Mouse (Mus musculus): ENCODE measurements around the gene Eid3. TPM values are rescaled to one million over a fixed set of nuclear protein-coding genes. Genes with fewer than 3 reads are reported as not detected.

Eid3 gene
- total RNA-seq, 1 experiment = 8.9 TPM

DNA sequence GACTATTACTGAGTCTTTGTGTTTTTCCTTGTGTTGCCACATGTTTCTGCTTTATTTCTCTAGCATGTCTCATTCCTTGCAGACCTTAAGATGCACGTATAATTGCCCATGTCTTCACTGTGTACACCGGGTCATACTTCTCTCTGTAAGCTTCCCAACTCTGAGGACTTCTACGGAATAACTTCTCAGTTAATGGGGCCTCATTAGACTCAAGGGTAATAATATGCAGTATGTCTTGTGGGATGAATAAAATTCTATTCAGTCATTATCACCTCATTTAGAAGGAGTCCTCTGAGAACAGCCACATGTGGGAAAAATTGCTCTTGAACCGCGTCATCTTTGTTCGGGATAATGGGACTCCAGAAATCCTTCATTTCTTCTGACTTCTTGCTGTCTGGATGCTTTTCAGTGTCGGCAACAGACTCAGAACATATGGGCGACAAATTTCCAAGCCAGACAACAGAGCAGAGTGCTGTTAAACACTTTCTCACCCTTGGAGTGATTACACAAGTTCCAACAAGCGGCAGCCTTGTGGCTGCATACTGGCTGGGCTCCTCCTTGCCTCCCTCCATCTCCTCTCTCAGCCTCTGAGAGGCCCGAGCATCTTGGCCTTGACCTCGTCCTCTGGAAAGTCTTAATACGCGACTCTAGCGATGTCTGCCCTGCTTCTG lies 43.2 kb upstream of the Eid3 start:
- TF ChIP-seq HCFC1 (IDR thresholded peaks at IDR 0.05; ENCODE audit: borderline replicate concordance, insufficient read depth, low read length) (no peak), CHD2 (IDR thresholded peaks at IDR 0.05; ENCODE audit: low read depth, low read length) (no peak), ZC3H11A (IDR thresholded peaks at IDR 0.05; ENCODE audit: borderline replicate concordance, low read depth, low read length) (no peak), ZNF384 (IDR thresholded peaks at IDR 0.05; ENCODE audit: low read depth, low read length) (no peak), MAFK (IDR thresholded peaks at IDR 0.05; ENCODE audit: insufficient read depth, low read depth, low read length) (no peak)
- Histone ChIP-seq H3K36me3 (ENCODE audit: control insufficient read depth, insufficient read depth, low read length, poor library complexity, severe bottlenecking) (no peaks in the 10 kb centered on the region), H3K4me3 (ENCODE audit: insufficient read depth in 1 of 2, low read depth in 1 of 2, low read length in 2 of 2, poor library complexity in 1 of 2, severe bottlenecking in 1 of 2) (no peak overlapping the region), H3K9ac (ENCODE audit: insufficient read depth, low read depth, low read length, poor library complexity, severe bottlenecking) (no peak overlapping the region), H3K4me1 (ENCODE audit: control insufficient read depth in 2 of 2, insufficient read depth in 2 of 2, low read length in 2 of 2, poor library complexity in 1 of 2) (no peaks in the 10 kb centered on the region), H3K9me3 (ENCODE audit: control insufficient read depth, insufficient read depth, low read depth, low read length) (peaks cover 9% of the 10 kb centered on the region; the same call in 1 of the 2 replicates), H3K27ac (ENCODE audit: insufficient read depth, low read depth, low read length, poor library complexity, severe bottlenecking) (no peak overlapping the region)
- in situ Hi-C loops (cut with MboI; ENCODE audit: low sequenced_read_pairs in 2 of 2, unreplicated experiment in 2 of 2) = no loop called here
- no peak for DNase-seq (ENCODE audit: low read depth, low spot score)

DNA sequence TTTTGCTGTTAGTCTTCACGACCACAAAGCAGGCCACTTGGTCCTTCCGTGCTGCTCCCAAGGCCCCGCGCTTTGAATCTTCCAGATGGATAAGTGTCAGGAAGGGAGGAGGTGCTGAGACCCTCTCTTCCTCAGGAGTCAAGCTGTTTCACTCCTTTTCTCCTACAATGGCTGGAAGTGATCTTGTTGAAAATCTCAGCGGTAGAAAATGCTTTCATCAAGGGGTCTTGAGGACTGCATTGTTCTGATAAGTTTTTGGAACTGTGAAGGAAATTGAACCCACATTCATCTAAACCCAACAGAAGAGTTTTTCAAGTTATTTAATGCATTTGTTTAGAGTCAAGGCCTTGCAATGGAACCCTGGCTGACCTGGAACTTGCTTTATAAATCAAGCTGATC lies 42.6 kb upstream of the Eid3 start:
- Histone ChIP-seq H3K9ac (ENCODE audit: insufficient read depth, low read depth, low read length, poor library complexity, severe bottlenecking) (no peak overlapping the region), H3K36me3 (ENCODE audit: control insufficient read depth, insufficient read depth, low read length, poor library complexity, severe bottlenecking) (no peaks in the 10 kb centered on the region), H3K9me3 (ENCODE audit: control insufficient read depth, insufficient read depth, low read depth, low read length) (peaks cover 13% of the 10 kb centered on the region), H3K4me3 (ENCODE audit: insufficient read depth in 1 of 2, low read depth in 1 of 2, low read length in 2 of 2, poor library complexity in 1 of 2, severe bottlenecking in 1 of 2) (no peak overlapping the region), H3K27ac (ENCODE audit: insufficient read depth, low read depth, low read length, poor library complexity, severe bottlenecking) (no peak overlapping the region), H3K4me1 (ENCODE audit: control insufficient read depth in 2 of 2, insufficient read depth in 2 of 2, low read length in 2 of 2, poor library complexity in 1 of 2) (no peaks in the 10 kb centered on the region)
- in situ Hi-C loops (cut with MboI; ENCODE audit: low sequenced_read_pairs in 2 of 2, unreplicated experiment in 2 of 2) = no loop called here
- TF ChIP-seq MAFK (IDR thresholded peaks at IDR 0.05; ENCODE audit: insufficient read depth, low read depth, low read length) (no peak), CHD2 (IDR thresholded peaks at IDR 0.05; ENCODE audit: low read depth, low read length) (no peak)
- no peak for DNase-seq (ENCODE audit: low read depth, low spot score)

DNA sequence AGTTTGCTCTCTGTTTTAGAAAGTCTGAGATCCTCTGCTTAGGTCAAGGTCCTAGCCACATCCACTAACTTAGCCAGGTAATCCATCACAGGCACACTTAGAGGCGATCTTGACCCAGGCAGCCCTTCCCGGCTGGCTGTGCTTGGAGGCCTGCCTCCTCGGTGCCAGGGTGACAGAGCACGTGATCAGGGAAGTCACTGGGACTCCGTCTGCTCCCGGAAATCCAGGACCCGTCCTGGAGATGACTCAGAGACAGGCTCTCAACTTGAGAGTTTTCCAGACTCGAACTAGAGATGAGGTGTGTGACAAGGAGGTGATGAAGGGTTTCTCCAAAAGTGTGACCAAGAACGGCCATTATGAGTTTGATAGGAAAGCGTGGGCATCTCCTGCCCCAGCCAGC lies 41.9 kb upstream of the Eid3 start:
- Histone ChIP-seq H3K4me1 (ENCODE audit: control insufficient read depth in 2 of 2, insufficient read depth in 2 of 2, low read length in 2 of 2, poor library complexity in 1 of 2) (no peaks in the 10 kb centered on the region), H3K4me3 (ENCODE audit: insufficient read depth in 1 of 2, low read depth in 1 of 2, low read length in 2 of 2, poor library complexity in 1 of 2, severe bottlenecking in 1 of 2) (no peak overlapping the region), H3K9me3 (ENCODE audit: control insufficient read depth, insufficient read depth, low read depth, low read length) (peaks cover 20% of the 10 kb centered on the region), H3K9ac (ENCODE audit: insufficient read depth, low read depth, low read length, poor library complexity, severe bottlenecking) (no peak overlapping the region), H3K36me3 (ENCODE audit: control insufficient read depth, insufficient read depth, low read length, poor library complexity, severe bottlenecking) (no peaks in the 10 kb centered on the region), H3K27ac (ENCODE audit: insufficient read depth, low read depth, low read length, poor library complexity, severe bottlenecking) (no peak overlapping the region)
- TF ChIP-seq MAFK (IDR thresholded peaks at IDR 0.05; ENCODE audit: insufficient read depth, low read depth, low read length) (no peak), ZC3H11A (IDR thresholded peaks at IDR 0.05; ENCODE audit: borderline replicate concordance, low read depth, low read length) (no peak), HCFC1 (IDR thresholded peaks at IDR 0.05; ENCODE audit: borderline replicate concordance, insufficient read depth, low read length) (no peak), ZNF384 (IDR thresholded peaks at IDR 0.05; ENCODE audit: low read depth, low read length) (no peak), CHD2 (IDR thresholded peaks at IDR 0.05; ENCODE audit: low read depth, low read length) (no peak)
- in situ Hi-C loops (cut with MboI; ENCODE audit: low sequenced_read_pairs in 2 of 2, unreplicated experiment in 2 of 2) = no loop called here
- DNase-seq (ENCODE audit: low read depth, low spot score) = no peak

DNA sequence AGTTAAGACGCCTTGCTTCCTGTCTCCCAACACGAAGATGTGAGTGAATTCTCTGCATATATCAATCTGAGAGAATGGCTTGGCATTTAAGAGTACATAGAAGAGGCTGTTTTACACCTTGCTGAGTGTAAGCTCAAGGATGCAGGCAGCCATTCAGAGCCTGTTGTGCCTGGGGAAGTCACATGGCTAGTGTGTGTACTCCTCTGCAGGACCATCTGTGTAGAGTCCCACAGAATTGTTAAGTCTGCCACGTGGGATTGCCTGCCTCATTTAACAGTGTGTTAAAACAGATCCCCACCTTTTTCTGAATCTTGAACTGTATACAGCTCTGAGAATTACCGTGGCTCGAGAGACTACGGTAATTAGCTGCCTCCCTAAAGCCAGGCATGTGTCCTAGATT lies 39.9 kb upstream of the Eid3 start:
- Histone ChIP-seq H3K36me3 (ENCODE audit: control insufficient read depth, insufficient read depth, low read length, poor library complexity, severe bottlenecking) (no peaks in the 10 kb centered on the region), H3K9me3 (ENCODE audit: control insufficient read depth, insufficient read depth, low read depth, low read length) (peaks cover 26% of the 10 kb centered on the region), H3K4me1 (ENCODE audit: control insufficient read depth in 2 of 2, insufficient read depth in 2 of 2, low read length in 2 of 2, poor library complexity in 1 of 2) (no peaks in the 10 kb centered on the region), H3K4me3 (ENCODE audit: insufficient read depth in 1 of 2, low read depth in 1 of 2, low read length in 2 of 2, poor library complexity in 1 of 2, severe bottlenecking in 1 of 2) (no peak overlapping the region), H3K9ac (ENCODE audit: insufficient read depth, low read depth, low read length, poor library complexity, severe bottlenecking) (no peak overlapping the region), H3K27ac (ENCODE audit: insufficient read depth, low read depth, low read length, poor library complexity, severe bottlenecking) (no peak overlapping the region)
- in situ Hi-C loops (cut with MboI; ENCODE audit: low sequenced_read_pairs in 2 of 2, unreplicated experiment in 2 of 2) = no loop called here
- no peak for TF ChIP-seq CHD2 (IDR thresholded peaks at IDR 0.05; ENCODE audit: low read depth, low read length)
- TF ChIP-seq ZNF384 (IDR thresholded peaks at IDR 0.05; ENCODE audit: low read depth, low read length) = no peak
- TF ChIP-seq ZC3H11A (IDR thresholded peaks at IDR 0.05; ENCODE audit: borderline replicate concordance, low read depth, low read length) = no peak
- no peak for TF ChIP-seq MAFK (IDR thresholded peaks at IDR 0.05; ENCODE audit: insufficient read depth, low read depth, low read length)
- TF ChIP-seq HCFC1 (IDR thresholded peaks at IDR 0.05; ENCODE audit: borderline replicate concordance, insufficient read depth, low read length) = no peak
- no peak for DNase-seq (ENCODE audit: low read depth, low spot score)

DNA sequence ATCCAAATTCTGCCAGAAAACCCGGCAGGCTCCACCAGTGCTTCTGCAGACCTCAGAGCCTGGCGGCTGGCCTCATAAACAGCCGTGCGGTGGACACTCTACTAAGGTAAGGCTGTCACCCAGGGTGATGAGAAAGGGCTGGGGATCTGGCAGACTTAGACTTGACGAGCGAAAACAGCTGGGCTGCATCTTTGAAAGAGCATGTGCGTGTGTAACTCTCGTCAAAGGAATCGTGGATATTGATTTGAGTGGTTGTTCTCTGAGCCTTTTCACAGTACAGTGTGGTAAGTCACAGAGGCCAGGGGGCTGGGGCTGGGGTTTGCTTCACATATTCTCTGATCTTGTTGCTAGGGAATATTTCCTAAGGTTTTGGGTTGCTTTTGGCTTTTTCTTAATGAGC lies 32.5 kb upstream of the Eid3 start, which contains the start of gene Txnrd1:
Gene Txnrd1, plus strand, starts transcription at position 26 of the 400 bp plus-strand sequence.
- H3K27ac ChIP-seq (ENCODE audit: insufficient read depth, low read depth, low read length, poor library complexity, severe bottlenecking) = no peak within 1 kb of the TSS
- TF ChIP-seq MAFK (IDR thresholded peaks at IDR 0.05; ENCODE audit: insufficient read depth, low read depth, low read length) (no peak), CHD2 (IDR thresholded peaks at IDR 0.05; ENCODE audit: low read depth, low read length) (no peak), ZNF384 (IDR thresholded peaks at IDR 0.05; ENCODE audit: low read depth, low read length) (no peak), ZC3H11A (IDR thresholded peaks at IDR 0.05; ENCODE audit: borderline replicate concordance, low read depth, low read length) (no peak)

More for the DNA sequence above, 32.5 kb upstream of the Eid3 start, which contains the start of gene Txnrd1:
- Histone ChIP-seq H3K9ac (ENCODE audit: insufficient read depth, low read depth, low read length, poor library complexity, severe bottlenecking) (no peak within 1 kb of the TSS), H3K4me3 (ENCODE audit: insufficient read depth in 1 of 2, low read depth in 1 of 2, low read length in 2 of 2, poor library complexity in 1 of 2, severe bottlenecking in 1 of 2) (no peak within 1 kb of the TSS), H3K4me1 (ENCODE audit: control insufficient read depth in 2 of 2, insufficient read depth in 2 of 2, low read length in 2 of 2, poor library complexity in 1 of 2) (no peaks in the 10 kb centered on the region), H3K9me3 (ENCODE audit: control insufficient read depth, insufficient read depth, low read depth, low read length) (peaks cover 11% of the 10 kb centered on the region), H3K36me3 (ENCODE audit: control insufficient read depth, insufficient read depth, low read length, poor library complexity, severe bottlenecking) (no peaks in the 10 kb centered on the region)
- in situ Hi-C loops (cut with MboI; ENCODE audit: low sequenced_read_pairs in 2 of 2, unreplicated experiment in 2 of 2) = no loop called here
- no peak for DNase-seq (ENCODE audit: low read depth, low spot score)
